Mouse (Mus musculus) MEL (cell line): Measurements from ENCODE around the gene Pla2g5. TPM values are rescaled to one million over a fixed set of nuclear protein-coding genes. Genes with fewer than 3 reads are reported as not detected.

Source experiments
- DNase-seq: peaks from one replicate; pipeline ENCODE4 v3.0.0; 2011; ENCODE audit warnings: low read depth, low spot score
- H3K27ac ChIP-seq: 2 replicates; pipeline ENCODE4 v1.5.1; 2012; ENCODE audit warnings: low read depth, mild to moderate bottlenecking, control low read depth, low read length, moderate library complexity; ENCODE audit not compliant: control insufficient read depth
- H3K27me3 ChIP-seq, 2 experiments: fragments of 150-350 bp in 1 of 2; sonication (generic) in 1 of 2; 2 replicates each; pipeline ENCODE4 v1.6.1; 2012; ENCODE audit warnings: low read length in 2 of 2, mild to moderate bottlenecking in 2 of 2, improper control_type of control experiment in 1 of 2, moderate library complexity in 1 of 2; ENCODE audit not compliant: insufficient read depth in 2 of 2, control insufficient read depth in 1 of 2
- H3K36me3 ChIP-seq, 2 experiments: 2 replicates each; pipeline ENCODE4 v1.6.1; 2012 to 2014; ENCODE audit warnings: low read length in 2 of 2, improper control_type of control experiment in 1 of 2, inconsistent platforms in 1 of 2, mild to moderate bottlenecking in 1 of 2; ENCODE audit not compliant: insufficient read depth in 2 of 2, control insufficient read depth in 1 of 2
- H3K4me1 ChIP-seq, 2 experiments: fragments of 150-350 bp in 1 of 2; sonication (generic) in 1 of 2; 2 replicates each; pipeline ENCODE4 v1.6.1; 2012; ENCODE audit warnings: low read length in 2 of 2, improper control_type of control experiment in 1 of 2, mild to moderate bottlenecking in 1 of 2; ENCODE audit not compliant: insufficient read depth in 2 of 2, control insufficient read depth in 1 of 2
- H3K4me3 ChIP-seq, 2 experiments: fragments of 150-350 bp in 1 of 2; sonication (generic) in 1 of 2; 2 replicates each; pipeline ENCODE4 v1.5.1; 2012; ENCODE audit warnings: low read depth in 2 of 2, low read length in 2 of 2, mild to moderate bottlenecking in 2 of 2, moderate library complexity in 2 of 2, control low read depth in 1 of 2, improper control_type of control experiment in 1 of 2; ENCODE audit not compliant: control insufficient read depth in 1 of 2, insufficient read depth in 1 of 2
- H3K79me2 ChIP-seq: 2 replicates; pipeline ENCODE4 v1.6.1; 2012; ENCODE audit warnings: mild to moderate bottlenecking, low read length, moderate library complexity; ENCODE audit not compliant: control insufficient read depth, poor library complexity, insufficient read depth
- H3K9ac ChIP-seq: 2 replicates; pipeline ENCODE4 v1.6.1; 2012; ENCODE audit warnings: low read depth, mild to moderate bottlenecking, control low read depth, low read length, moderate library complexity; ENCODE audit not compliant: control insufficient read depth, poor library complexity, severe bottlenecking
- H3K9me3 ChIP-seq: fragments of 150-350 bp; sonication (generic); replicated peaks from 2 replicates; pipeline ENCODE4 v1.6.1; 2012; ENCODE audit warnings: mild to moderate bottlenecking, low read length, improper control_type of control experiment, moderate library complexity; ENCODE audit not compliant: insufficient read depth
- CHD1 ChIP-seq: IDR thresholded peaks from 2 replicates; pipeline ENCODE4 v1.6.1; 2012; ENCODE audit warnings: low read depth, mild to moderate bottlenecking, inconsistent platforms, low read length, improper control_type of control experiment
- CHD2 ChIP-seq: IDR thresholded peaks from 2 replicates; pipeline ENCODE4 v1.6.1; 2011; ENCODE audit warnings: low read length, improper control_type of control experiment
- CTCF ChIP-seq, 3 experiments: IDR thresholded peaks in 2 of 3; conservative IDR thresholded peaks in 1 of 3; 2 replicates each; pipeline ENCODE4 v1.5.1; 2011 to 2012; ENCODE audit warnings: low read length in 3 of 3, low read depth in 2 of 3, mild to moderate bottlenecking in 2 of 3, improper control_type of control experiment in 1 of 3, inconsistent platforms in 1 of 3, mixed read lengths in 1 of 3, moderate library complexity in 1 of 3; ENCODE audit not compliant: control insufficient read depth in 1 of 3, insufficient read depth in 1 of 3, poor library complexity in 1 of 3, severe bottlenecking in 1 of 3
- EP300 ChIP-seq, 2 experiments: IDR thresholded peaks; 2 replicates each; pipeline ENCODE4 v1.6.1; 2011; ENCODE audit warnings: improper control_type of control experiment in 2 of 2, low read length in 2 of 2, low read depth in 1 of 2, mild to moderate bottlenecking in 1 of 2
- ETS1 ChIP-seq: IDR thresholded peaks from 2 replicates; pipeline ENCODE4 v1.6.1; 2012; ENCODE audit warnings: low read depth, mild to moderate bottlenecking, inconsistent platforms, low read length, improper control_type of control experiment, moderate library complexity
- JUND ChIP-seq: IDR thresholded peaks from 2 replicates; pipeline ENCODE4 v1.6.1; 2011; ENCODE audit warnings: low read depth, mild to moderate bottlenecking, improper control_type of control experiment, low read length
- KAT2A ChIP-seq: conservative IDR thresholded peaks from 2 replicates; pipeline ENCODE4 v1.6.1; 2012; ENCODE audit warnings: low read depth, low read length, improper control_type of control experiment, inconsistent platforms
- MAX ChIP-seq: IDR thresholded peaks from 2 replicates; pipeline ENCODE4 v1.6.1; 2011; ENCODE audit warnings: low read length, improper control_type of control experiment
- MEF2A ChIP-seq: IDR thresholded peaks from 2 replicates; pipeline ENCODE4 v1.6.1; 2014; ENCODE audit warnings: low read depth, mild to moderate bottlenecking, inconsistent platforms, low read length, improper control_type of control experiment; ENCODE audit not compliant: poor library complexity, insufficient replicate concordance, severe bottlenecking; ENCODE audit errors: extremely low read depth
- MXI1 ChIP-seq: IDR thresholded peaks from 2 replicates; pipeline ENCODE4 v1.6.1; 2011; ENCODE audit warnings: mild to moderate bottlenecking, low read depth, low read length, improper control_type of control experiment
- MYB ChIP-seq: IDR thresholded peaks from 2 replicates; pipeline ENCODE4 v1.6.1; 2011; ENCODE audit warnings: mild to moderate bottlenecking, low read depth, low read length, improper control_type of control experiment
- NELFE ChIP-seq: IDR thresholded peaks from 2 replicates; pipeline ENCODE4 v1.6.1; 2011; ENCODE audit warnings: low read depth, low read length, improper control_type of control experiment
- NRF1 ChIP-seq: IDR thresholded peaks from 2 replicates; pipeline ENCODE4 v1.6.1; 2014; ENCODE audit warnings: low read depth, mild to moderate bottlenecking, inconsistent platforms, low read length, improper control_type of control experiment, moderate library complexity; ENCODE audit not compliant: poor library complexity, insufficient read depth, severe bottlenecking
- POLR2A ChIP-seq, 2 experiments: IDR thresholded peaks; 2 replicates each; pipeline ENCODE4 v1.6.1; 2011 to 2012; ENCODE audit warnings: low read length in 2 of 2, mild to moderate bottlenecking in 2 of 2, control low read depth in 1 of 2, improper control_type of control experiment in 1 of 2, low read depth in 1 of 2, moderate library complexity in 1 of 2; ENCODE audit not compliant: control insufficient read depth in 1 of 2, insufficient read depth in 1 of 2, poor library complexity in 1 of 2
- POLR2AphosphoS2 ChIP-seq: IDR thresholded peaks from 2 replicates; pipeline ENCODE4 v1.6.1; 2011; ENCODE audit warnings: low read length, improper control_type of control experiment
- POLR2AphosphoS5 ChIP-seq: IDR thresholded peaks from 2 replicates; pipeline ENCODE4 v1.6.1; 2012; ENCODE audit warnings: low read depth, borderline replicate concordance, mild to moderate bottlenecking, inconsistent platforms, low read length, moderate library complexity, mixed read lengths
- RAD21 ChIP-seq: IDR thresholded peaks from 2 replicates; pipeline ENCODE4 v1.6.1; 2011; ENCODE audit warnings: mild to moderate bottlenecking, low read depth, low read length, improper control_type of control experiment
- RCOR1 ChIP-seq: IDR thresholded peaks from 2 replicates; pipeline ENCODE4 v1.6.1; 2012; ENCODE audit warnings: low read depth, mild to moderate bottlenecking, inconsistent platforms, low read length, improper control_type of control experiment
- SIN3A ChIP-seq: IDR thresholded peaks from 2 replicates; pipeline ENCODE4 v1.6.1; 2012; ENCODE audit warnings: low read length, improper control_type of control experiment, inconsistent platforms
- TBP ChIP-seq: IDR thresholded peaks from 2 replicates; pipeline ENCODE4 v1.8.0; 2011; ENCODE audit warnings: low read depth, low read length, improper control_type of control experiment
- TCF12 ChIP-seq: IDR thresholded peaks from 2 replicates; pipeline ENCODE4 v1.6.1; 2014; ENCODE audit warnings: low read depth, mild to moderate bottlenecking, inconsistent platforms, low read length, improper control_type of control experiment, moderate library complexity
- USF1 ChIP-seq: IDR thresholded peaks from 2 replicates; pipeline ENCODE4 v1.6.1; 2014; ENCODE audit warnings: low read depth, mild to moderate bottlenecking, inconsistent platforms, low read length, improper control_type of control experiment, moderate library complexity
- ZC3H11A ChIP-seq: IDR thresholded peaks from 2 replicates; pipeline ENCODE4 v1.6.1; 2012; ENCODE audit warnings: low read depth, mild to moderate bottlenecking, inconsistent platforms, low read length, improper control_type of control experiment
- ZKSCAN1 ChIP-seq: IDR thresholded peaks from 2 replicates; pipeline ENCODE4 v1.6.1; 2012; ENCODE audit warnings: low read depth, mild to moderate bottlenecking, inconsistent platforms, low read length, improper control_type of control experiment, moderate library complexity
- ZMIZ1 ChIP-seq: IDR thresholded peaks from 2 replicates; pipeline ENCODE4 v1.6.1; 2012; ENCODE audit warnings: low read depth, mild to moderate bottlenecking, inconsistent platforms, low read length, improper control_type of control experiment, moderate library complexity
- ZNF384 ChIP-seq: IDR thresholded peaks from 2 replicates; pipeline ENCODE4 v1.6.1; 2012; ENCODE audit warnings: low read depth, mild to moderate bottlenecking, inconsistent platforms, low read length, improper control_type of control experiment
- polyA plus RNA-seq, 2 experiments: library from polyadenylated mRNA; stranded (reverse) in 1 of 2; unstranded in 1 of 2; fragments of >175 nt in 1 of 2; fragments of >200 nt in 1 of 2; gene quantifications; 2 replicates each; pipeline versions ENCODE4 v1.2.1 to v1.2.4; 2012; ENCODE audit warnings: low replicate concordance in 2 of 2, low read depth in 1 of 2; ENCODE audit not compliant: insufficient read length in 2 of 2, insufficient read depth in 1 of 2, missing spikeins in 1 of 2
- total RNA-seq: library from RNA; depleted of rRNA; stranded (reverse); fragments of 300-350 nt; gene quantifications from 2 replicates; pipeline ENCODE4 v1.2.3, GENCODE M21; 2012

Gene Pla2g5
- total and polyA plus RNA-seq, 3 experiments, result not detected

DNA sequence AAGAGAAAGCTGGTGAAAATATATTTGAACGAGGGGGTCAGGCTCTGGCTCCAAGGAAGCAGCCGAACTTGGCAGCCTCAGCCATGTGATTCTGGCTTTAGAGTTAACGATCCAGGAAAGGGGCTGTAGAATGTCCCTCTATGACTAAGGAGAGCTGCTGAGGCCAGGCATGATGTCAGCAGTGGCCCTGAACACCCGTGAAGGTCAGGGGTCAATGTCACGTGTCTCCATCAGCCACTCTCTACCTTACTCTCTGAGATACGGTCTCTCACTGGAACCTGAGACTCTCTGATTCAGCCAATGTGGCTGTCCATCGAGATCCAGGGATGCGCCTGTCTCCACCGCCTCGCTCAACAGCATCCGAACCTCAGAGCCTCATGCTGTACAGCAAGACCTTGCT, 60.4 kb downstream of the Pla2g5 start:
- Histone ChIP-seq H3K27ac (no peak overlapping the region), H3K9ac (no peak overlapping the region), H3K4me1 (no peaks in the 10 kb centered on the region), H3K27me3 (no peaks in the 10 kb centered on the region), H3K36me3 (no peaks in the 10 kb centered on the region), H3K79me2 (no peaks in the 10 kb centered on the region), H3K9me3 (no peaks in the 10 kb centered on the region), H3K4me3 (no peak overlapping the region)
- DNase-seq, result no peak
- TF ChIP-seq MEF2A (no peak), ETS1 (no peak), CHD2 (no peak), MAX (no peak), MYB (no peak), POLR2AphosphoS5 (no peak), SIN3A (no peak), KAT2A (no peak)

DNA sequence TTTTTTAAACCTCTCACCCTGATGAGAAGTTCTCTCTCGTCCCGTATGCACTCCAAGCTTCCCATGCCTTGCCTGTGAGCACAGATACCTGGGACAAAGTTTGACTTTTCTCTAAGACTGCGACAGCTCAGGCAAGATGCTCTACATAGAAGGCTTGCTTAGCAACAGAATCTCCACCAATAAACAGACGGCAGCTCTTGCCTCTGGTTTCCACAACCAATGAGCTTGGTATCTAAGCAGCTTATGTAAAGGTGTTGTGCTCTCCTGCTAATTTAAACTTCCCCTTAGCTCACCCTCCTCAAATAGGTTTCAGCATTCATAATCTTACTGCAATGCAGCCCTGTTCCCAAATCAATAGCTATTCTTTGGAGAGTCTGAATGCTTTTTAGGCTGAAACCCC, 61.7 kb downstream of the Pla2g5 start:
- Histone ChIP-seq H3K4me1 (no peaks in the 10 kb centered on the region), H3K36me3 (no peaks in the 10 kb centered on the region), H3K27me3 (no peaks in the 10 kb centered on the region), H3K79me2 (no peaks in the 10 kb centered on the region), H3K9me3 (no peaks in the 10 kb centered on the region), H3K9ac (no peak overlapping the region), H3K4me3 (no peak overlapping the region), H3K27ac (no peak overlapping the region)
- no peak for TF ChIP-seq ETS1
- no peak for TF ChIP-seq ZC3H11A
- TF ChIP-seq TCF12, result no peak
- TF ChIP-seq KAT2A, result no peak
- no peak for TF ChIP-seq NELFE
- no peak for TF ChIP-seq RCOR1
- no peak for TF ChIP-seq JUND
- no peak for TF ChIP-seq CHD2
- no peak for TF ChIP-seq ZKSCAN1
- no peak for DNase-seq

DNA sequence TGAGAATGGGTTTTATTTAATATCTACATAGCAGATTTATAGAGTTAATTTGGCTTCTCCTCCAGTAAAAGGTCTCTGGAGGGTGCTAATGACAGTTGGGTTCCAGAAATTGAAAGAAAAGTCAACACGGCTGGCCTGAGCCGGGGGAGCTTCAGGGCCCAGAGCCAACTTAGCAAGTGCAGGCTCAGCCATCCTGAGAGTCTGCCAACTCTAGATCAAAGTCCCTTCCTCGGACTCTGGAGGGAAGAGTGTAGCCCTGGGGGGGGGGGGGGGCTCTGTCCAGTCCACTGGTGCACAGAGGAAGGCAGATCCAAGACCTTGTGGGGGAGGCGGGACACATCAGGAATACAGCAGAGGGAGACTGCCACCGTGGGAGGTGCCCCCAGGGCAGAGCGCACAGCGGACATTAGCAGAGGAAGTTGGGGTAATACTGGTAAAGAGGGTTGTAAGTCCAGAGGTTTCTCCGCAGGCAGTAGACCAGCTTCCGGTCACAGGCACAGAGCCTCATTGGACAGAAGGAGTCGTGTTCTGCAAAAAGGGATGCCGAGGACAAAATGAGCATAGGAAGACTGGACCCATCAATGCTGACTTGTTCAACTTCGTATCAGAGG, 63.0 kb downstream of the Pla2g5 start:
- Histone ChIP-seq H3K4me1 (no peaks in the 10 kb centered on the region), H3K9ac (no peak overlapping the region), H3K4me3 (no peak overlapping the region), H3K27ac (no peak overlapping the region), H3K27me3 (no peaks in the 10 kb centered on the region), H3K36me3 (no peaks in the 10 kb centered on the region), H3K9me3 (no peaks in the 10 kb centered on the region), H3K79me2 (no peaks in the 10 kb centered on the region)
- no peak for DNase-seq
- no peak for TF ChIP-seq TBP
- TF ChIP-seq NRF1, result no peak
- no peak for TF ChIP-seq MXI1
- TF ChIP-seq POLR2AphosphoS5, result no peak
- no peak for TF ChIP-seq NELFE
- no peak for TF ChIP-seq POLR2A (IDR thresholded peaks at IDR 0.05; ENCODE audit: control insufficient read depth in 1 of 2, insufficient read depth in 1 of 2, low read depth in 1 of 2, low read length in 2 of 2, poor library complexity in 1 of 2)
- TF ChIP-seq RAD21, result no peak
- TF ChIP-seq EP300 (IDR thresholded peaks at IDR 0.05; ENCODE audit: low read depth in 1 of 2, low read length in 2 of 2), result no peak
- no peak for TF ChIP-seq POLR2AphosphoS2
- TF ChIP-seq USF1, result no peak
- TF ChIP-seq CHD1, result no peak
- no peak for TF ChIP-seq ZNF384
- TF ChIP-seq ZMIZ1, result no peak
- no peak for TF ChIP-seq JUND
- TF ChIP-seq ETS1, result no peak
- TF ChIP-seq CTCF (IDR thresholded peaks at IDR 0.05 in 2 of 3, conservative IDR thresholded peaks at IDR 0.05 in 1 of 3; ENCODE audit: control insufficient read depth in 1 of 3, insufficient read depth in 1 of 3, low read depth in 2 of 3, low read length in 3 of 3, poor library complexity in 1 of 3, severe bottlenecking in 1 of 3), result no peak
